Mouse (Mus musculus) left cerebral cortex, postnatal 10 days (tissue): ENCODE data around the gene E2f3. TPM values are rescaled to one million over a fixed set of nuclear protein-coding genes. Genes with fewer than 3 reads are reported as not detected.

Source experiments
- DNase-seq, 2 experiments: peaks; one replicate each; pipeline ENCODE4 v3.0.0; 2021 to 2022; ENCODE audit warnings: low spot score in 2 of 2, mixed read lengths in 1 of 2; ENCODE audit errors: extremely low spot score in 1 of 2
- intact Hi-C: fragments of 180-260 bp; cut with DNase I; formaldehyde crosslinking; loops from one replicate; pipeline ENCODE4 v1.15.1; 2025
- total RNA-seq, 2 experiments: library from RNA; stranded (reverse); gene quantifications; 2 replicates each; pipeline ENCODE4 v1.2.3; 2021

E2f3 gene
- total RNA-seq, 2 experiments from 2014 or later: 19.6 to 20.5 TPM

- DNase-seq: no peak
- intact Hi-C loops: no loop called here
Measured at GRCm38 (mm10) chr13:29860087-29860486, 125.8 kb downstream of the E2f3 start.

DNA sequence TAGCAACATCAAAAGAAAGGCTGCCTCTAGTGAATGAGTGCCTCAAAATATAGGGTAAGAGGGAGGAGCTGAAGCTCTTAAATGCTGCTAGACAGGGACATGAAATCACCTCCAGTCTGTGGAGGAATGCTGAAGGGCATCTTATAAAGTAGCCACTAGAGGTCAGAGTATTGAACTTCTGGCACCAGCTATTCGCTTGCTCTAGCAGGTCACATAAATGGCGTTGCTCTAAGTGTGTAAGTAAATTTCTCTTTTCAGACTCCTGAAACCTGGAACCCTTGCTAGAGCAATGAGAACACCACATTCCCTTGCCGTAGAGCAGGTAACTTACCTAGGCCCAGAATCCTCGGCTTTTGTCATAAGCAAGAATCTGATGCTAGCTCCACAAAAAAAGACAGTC is 128.4 kb downstream of the E2f3 start:
- intact Hi-C loops: loop anchor here (2.0 to 10.0 kb wide), 4 partner anchors 125 to 677 kb away; no protein-coding TSS in a partner anchor
- peak in 1 of 2 experiments; percentile 20 for DNase-seq

Other genes with a start within 250 kb of the E2f3 start
- 10 to 100 TPM; 17.8 to 18.5 TPM for gene Cdkal1, start 130.4 kb downstream of the E2f3 start, total RNA-seq
- 1 to 10 TPM; 1.1 to 1.9 TPM for gene Mboat1, start 150.4 kb upstream of the E2f3 start, total RNA-seq